Mouse (Mus musculus) left cerebral cortex, adult 2 months (tissue): ENCODE results near the gene Hopx. TPM values are rescaled to one million over a fixed set of nuclear protein-coding genes. Genes with fewer than 3 reads are reported as not detected.

Source experiments
- DNase-seq, 2 experiments: peaks; one replicate each; pipeline ENCODE4 v3.0.0; 2021 to 2022; ENCODE audit warnings: low spot score in 2 of 2, mixed read lengths in 1 of 2; ENCODE audit errors: extremely low spot score in 1 of 2
- H3K27ac ChIP-seq: fragments of 200-600 bp; 2 replicates; pipeline ENCODE4 v1.8.1; 2022
- H3K4me3 ChIP-seq: fragments of 200-600 bp; 2 replicates; pipeline ENCODE4 v1.8.1; 2022
- CTCF ChIP-seq: fragments of 200-600 bp; IDR thresholded peaks from 2 replicates; pipeline ENCODE4 v1.8.1; 2022; ENCODE audit warnings: antibody characterized with exemption, mild to moderate bottlenecking, moderate library complexity
- intact Hi-C: fragments of 180-260 bp; cut with DNase I; formaldehyde crosslinking; loops from one replicate; pipeline ENCODE4 v1.15.1; 2025
- total RNA-seq, 2 experiments: library from RNA; stranded (reverse); gene quantifications; 2 replicates each; pipeline ENCODE4 v1.2.3; 2021

Hopx gene
- total RNA-seq, 2 experiments from 2014 or later, result 26.2 to 26.5 TPM

DNA sequence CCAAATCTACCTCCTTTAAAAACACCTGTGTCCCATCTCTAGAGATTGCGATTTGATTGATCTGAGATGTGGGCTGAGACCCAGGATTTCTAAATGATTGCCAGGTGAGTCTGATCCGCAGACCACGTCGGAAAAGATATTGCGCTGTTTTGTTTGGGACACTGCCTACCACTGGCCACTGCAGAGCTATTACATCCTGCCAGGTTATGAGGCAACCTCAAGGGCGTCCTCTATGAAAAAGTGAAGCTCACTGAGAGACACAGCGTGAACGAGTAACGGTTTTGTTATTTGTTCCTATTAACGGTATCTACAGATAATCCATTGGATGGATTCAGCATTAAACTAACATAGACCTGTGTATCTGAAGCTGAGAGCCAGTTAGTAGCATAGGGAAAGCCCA lies 76.5 kb downstream of the Hopx start:
- no peak for TF ChIP-seq CTCF
- DNase-seq, result no peak
- intact Hi-C loops, result no loop called here

More for the DNA sequence above, 76.5 kb downstream of the Hopx start:
- Histone ChIP-seq H3K27ac (no peak overlapping the region), H3K4me3 (no peak overlapping the region)

Other genes starting within 250 kb of the Hopx start
- 10 to 100 TPM; 23.1 to 23.5 TPM for gene Aasdh, start 209.6 kb downstream of the Hopx start, total RNA-seq
- 10 to 100 TPM; 82.0 to 93.4 TPM for gene Paics, start 163.8 kb downstream of the Hopx start, total RNA-seq
- 10 to 100 TPM; 16.6 to 18.9 TPM for gene Ppat, start 163.5 kb downstream of the Hopx start, total RNA-seq
- 100 to 1,000 TPM in 1 of 2 experiments, 10 to 100 TPM in 1; 95.1 to 104 TPM for gene Srp72, start 140.4 kb downstream of the Hopx start, total RNA-seq
- not detected for gene Arl9, start 111.1 kb downstream of the Hopx start, total RNA-seq
- under 1 TPM; 0.47 to 0.57 TPM for gene Thegl, start 99.1 kb downstream of the Hopx start, total RNA-seq
- not detected for gene Spink2, start 96.3 kb upstream of the Hopx start, total RNA-seq
- gene Rest, start 150.4 kb upstream of the Hopx start, total RNA-seq, result 1 to 10 TPM; 3.6 TPM
- 10 to 100 TPM; 21.6 to 27.6 TPM for gene Noa1, start 195.0 kb upstream of the Hopx start, total RNA-seq
- gene Polr2b, start 195.0 kb upstream of the Hopx start, total RNA-seq, result 10 to 100 TPM; 43.0 to 47.6 TPM